Mouse (Mus musculus): ENCODE data around the gene Por. TPM values are rescaled to one million over a fixed set of nuclear protein-coding genes. Genes with fewer than 3 reads are reported as not detected.

Por gene
- total and polyA plus RNA-seq, 2 experiments: 211 to 284 TPM

GRCm38 (mm10) chr5:135720121-135720520 is 50.3 kb downstream of the Por start:
- peaks cover 59% of the 10 kb centered on the region for H3K36me3 ChIP-seq (ENCODE audit: control insufficient read depth, insufficient read depth, low read length)
- no peak overlapping the region for H3K4me3 ChIP-seq (ENCODE audit: insufficient read depth, low read depth, low read length)
- peak; percentile 50 for DNase-seq (ENCODE audit: extremely low read depth, low read depth, low spot score)
- no peak overlapping the region for H3K27ac ChIP-seq (replicated peaks; ENCODE audit: insufficient read depth, low read depth, low read length)
- H3K27me3 ChIP-seq (ENCODE audit: control insufficient read depth, insufficient read depth, low read length): no peaks in the 10 kb centered on the region
- no peak overlapping the region for H3K9ac ChIP-seq (ENCODE audit: low read depth, low read length)
- peaks cover 35% of the 10 kb centered on the region for H3K4me1 ChIP-seq (ENCODE audit: control insufficient read depth, insufficient read depth, low read length)
- TF ChIP-seq CTCF (IDR thresholded peaks at IDR 0.05; ENCODE audit: low read depth, low read length) (no peak), POLR2A (IDR thresholded peaks at IDR 0.05; ENCODE audit: extremely low read depth, insufficient read depth, low read length) (no peak)
- 25% methylated on average over 3 of the region's 3 CpGs for WGBS
- peaks cover 15% of the 10 kb centered on the region for H3K79me2 ChIP-seq (ENCODE audit: control insufficient read depth, insufficient read depth, low read length)

GRCm38 (mm10) chr5:135721076-135721475 is 51.2 kb downstream of the Por start:
- Histone ChIP-seq H3K36me3 (ENCODE audit: control insufficient read depth, insufficient read depth, low read length) (peaks cover 53% of the 10 kb centered on the region), H3K27me3 (ENCODE audit: control insufficient read depth, insufficient read depth, low read length) (no peaks in the 10 kb centered on the region), H3K27ac (replicated peaks; ENCODE audit: insufficient read depth, low read depth, low read length) (no peak overlapping the region), H3K4me1 (ENCODE audit: control insufficient read depth, insufficient read depth, low read length) (peaks cover 44% of the 10 kb centered on the region), H3K4me3 (ENCODE audit: insufficient read depth, low read depth, low read length) (no peak overlapping the region), H3K79me2 (ENCODE audit: control insufficient read depth, insufficient read depth, low read length) (peaks cover 8% of the 10 kb centered on the region), H3K9ac (ENCODE audit: low read depth, low read length) (no peak overlapping the region)
- TF ChIP-seq CTCF (IDR thresholded peaks at IDR 0.05; ENCODE audit: low read depth, low read length): no peak
- TF ChIP-seq POLR2A (IDR thresholded peaks at IDR 0.05; ENCODE audit: extremely low read depth, insufficient read depth, low read length): no peak
- WGBS: 41% methylated on average over 8 of the region's 8 CpGs
- DNase-seq (ENCODE audit: extremely low read depth, low read depth, low spot score): peak; percentile 44

- H3K27ac ChIP-seq (replicated peaks; ENCODE audit: insufficient read depth, low read depth, low read length): no peak overlapping the region; the same call in none of the 2 replicates
- TF ChIP-seq POLR2A (IDR thresholded peaks at IDR 0.05; ENCODE audit: extremely low read depth, insufficient read depth, low read length): no peak
- no peak for TF ChIP-seq CTCF (IDR thresholded peaks at IDR 0.05; ENCODE audit: low read depth, low read length)
Observed at GRCm38 (mm10) chr5:135722121-135722520, 52.3 kb downstream of the Por start.

GRCm38 (mm10) chr5:135723165-135723751 is 53.4 kb downstream of the Por start:
- no peaks in the 10 kb centered on the region for H3K27me3 ChIP-seq (ENCODE audit: control insufficient read depth, insufficient read depth, low read length)
- peaks cover 2% of the 10 kb centered on the region; the same call in 1 of the 2 replicates for H3K79me2 ChIP-seq (ENCODE audit: control insufficient read depth, insufficient read depth, low read length)
- peaks cover 51% of the 10 kb centered on the region for H3K4me1 ChIP-seq (ENCODE audit: control insufficient read depth, insufficient read depth, low read length)
- H3K4me3 ChIP-seq (ENCODE audit: insufficient read depth, low read depth, low read length): no peak overlapping the region
- H3K9ac ChIP-seq (ENCODE audit: low read depth, low read length): no peak overlapping the region
- no peak overlapping the region for H3K27ac ChIP-seq (replicated peaks; ENCODE audit: insufficient read depth, low read depth, low read length)
- WGBS: 33% methylated on average over 3 of the region's 3 CpGs
- peaks cover 44% of the 10 kb centered on the region for H3K36me3 ChIP-seq (ENCODE audit: control insufficient read depth, insufficient read depth, low read length)
- TF ChIP-seq POLR2A (IDR thresholded peaks at IDR 0.05; ENCODE audit: extremely low read depth, insufficient read depth, low read length) (no peak), CTCF (IDR thresholded peaks at IDR 0.05; ENCODE audit: low read depth, low read length) (no peak)
- no peak for DNase-seq (ENCODE audit: extremely low read depth, low read depth, low spot score)

More at GRCm38 (mm10) chr5:135722121-135722520, 52.3 kb downstream of the Por start:
- Histone ChIP-seq H3K4me1 (ENCODE audit: control insufficient read depth, insufficient read depth, low read length) (peaks cover 51% of the 10 kb centered on the region), H3K9ac (ENCODE audit: low read depth, low read length) (no peak overlapping the region), H3K27me3 (ENCODE audit: control insufficient read depth, insufficient read depth, low read length) (no peaks in the 10 kb centered on the region), H3K4me3 (ENCODE audit: insufficient read depth, low read depth, low read length) (no peak overlapping the region), H3K79me2 (ENCODE audit: control insufficient read depth, insufficient read depth, low read length) (peaks cover 5% of the 10 kb centered on the region), H3K36me3 (ENCODE audit: control insufficient read depth, insufficient read depth, low read length) (peaks cover 45% of the 10 kb centered on the region)
- WGBS: 26% methylated on average over 11 of the region's 11 CpGs
- DNase-seq (ENCODE audit: extremely low read depth, low read depth, low spot score): peak; percentile 75

- Histone ChIP-seq H3K36me3 (ENCODE audit: control insufficient read depth, insufficient read depth, low read length) (peaks cover 45% of the 10 kb centered on the region), H3K9ac (ENCODE audit: low read depth, low read length) (no peak overlapping the region), H3K4me3 (ENCODE audit: insufficient read depth, low read depth, low read length) (no peak overlapping the region), H3K4me1 (ENCODE audit: control insufficient read depth, insufficient read depth, low read length) (peaks cover 45% of the 10 kb centered on the region), H3K27ac (replicated peaks; ENCODE audit: insufficient read depth, low read depth, low read length) (no peak overlapping the region; the same call in 1 of the 2 replicates), H3K79me2 (ENCODE audit: control insufficient read depth, insufficient read depth, low read length) (no peaks in the 10 kb centered on the region), H3K27me3 (ENCODE audit: control insufficient read depth, insufficient read depth, low read length) (no peaks in the 10 kb centered on the region)
- 52% methylated on average over 9 of the region's 9 CpGs for WGBS
- DNase-seq (ENCODE audit: extremely low read depth, low read depth, low spot score): no peak
- TF ChIP-seq CTCF (IDR thresholded peaks at IDR 0.05; ENCODE audit: low read depth, low read length): no peak
- no peak for TF ChIP-seq POLR2A (IDR thresholded peaks at IDR 0.05; ENCODE audit: extremely low read depth, insufficient read depth, low read length)
Observed at GRCm38 (mm10) chr5:135724536-135725322, 54.9 kb downstream of the Por start.

All from liver, adult 2 months (tissue).